Mouse (Mus musculus): ENCODE data around the gene Glrx2.

- TF ChIP-seq USF1 (IDR thresholded peaks at IDR 0.05; ENCODE audit: low read depth) (no peak), CTCF (IDR thresholded peaks at IDR 0.05; ENCODE audit: control insufficient read depth, insufficient read depth, insufficient read length) (no peak), MYOD1 (IDR thresholded peaks at IDR 0.05; ENCODE audit: control insufficient read depth, insufficient read length, low read depth) (no peak)
Measured at GRCm38 (mm10) chr1:143762159-143762558, 46.0 kb downstream of the Glrx2 start.

Measured in C2C12 (cell line).